Mouse (Mus musculus) embryo, embryonic 10.5 days (tissue): Measurements from ENCODE around the gene Retsat.
A peak's percentile ranks its signal among the peaks of the same experiment; 100 is the strongest.

Experiments
- DNase-seq: peaks from one replicate; pipeline ENCODE4 v3.0.0-alpha.2; 2015; ENCODE audit warnings: low spot score

Retsat gene

DNA sequence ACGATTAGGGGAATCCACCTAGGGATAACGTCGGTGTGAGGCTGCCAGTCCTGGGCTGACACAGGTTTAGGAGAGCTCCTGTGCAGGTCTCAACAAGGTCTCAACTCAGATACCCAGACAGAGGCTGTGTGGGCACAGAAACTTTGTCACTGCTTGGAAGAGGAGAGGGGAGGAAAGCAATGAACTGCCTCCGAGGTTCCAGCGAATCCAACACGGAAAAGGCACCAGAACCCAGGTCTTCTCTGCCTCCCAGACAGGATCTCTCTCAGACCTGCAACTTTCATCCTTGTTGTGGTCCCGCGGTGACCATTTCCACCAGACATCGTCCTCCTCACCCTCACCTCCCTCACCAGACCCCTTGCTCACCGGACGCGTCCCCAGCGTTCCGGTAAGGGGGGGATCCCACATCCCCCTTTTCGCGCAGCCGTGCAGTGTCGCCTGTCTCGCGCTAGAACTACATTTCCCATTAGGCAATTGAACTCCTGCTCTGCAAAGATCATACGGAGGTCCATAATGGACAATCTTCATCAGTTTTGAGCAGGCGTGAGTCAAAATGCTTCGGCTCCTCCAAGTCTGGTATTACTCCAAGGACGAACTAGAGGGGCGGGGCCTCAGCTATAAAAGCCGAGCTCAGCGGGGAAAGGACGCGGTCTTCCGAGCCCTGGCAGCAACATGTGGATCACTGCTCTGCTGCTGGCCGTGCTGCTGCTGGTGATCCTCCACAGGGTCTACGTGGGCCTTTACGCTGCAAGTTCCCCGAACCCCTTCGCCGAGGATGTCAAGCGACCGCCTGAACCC lies at the start of gene Retsat, which contains the start of gene Elmod3:
Gene Retsat (plus strand): TSS at position 520 of the 798 bp plus-strand sequence.
Gene Elmod3 (minus strand): TSS at position 458 of the 798 bp plus-strand sequence.
- DNase-seq = peak; percentile 98

DNA sequence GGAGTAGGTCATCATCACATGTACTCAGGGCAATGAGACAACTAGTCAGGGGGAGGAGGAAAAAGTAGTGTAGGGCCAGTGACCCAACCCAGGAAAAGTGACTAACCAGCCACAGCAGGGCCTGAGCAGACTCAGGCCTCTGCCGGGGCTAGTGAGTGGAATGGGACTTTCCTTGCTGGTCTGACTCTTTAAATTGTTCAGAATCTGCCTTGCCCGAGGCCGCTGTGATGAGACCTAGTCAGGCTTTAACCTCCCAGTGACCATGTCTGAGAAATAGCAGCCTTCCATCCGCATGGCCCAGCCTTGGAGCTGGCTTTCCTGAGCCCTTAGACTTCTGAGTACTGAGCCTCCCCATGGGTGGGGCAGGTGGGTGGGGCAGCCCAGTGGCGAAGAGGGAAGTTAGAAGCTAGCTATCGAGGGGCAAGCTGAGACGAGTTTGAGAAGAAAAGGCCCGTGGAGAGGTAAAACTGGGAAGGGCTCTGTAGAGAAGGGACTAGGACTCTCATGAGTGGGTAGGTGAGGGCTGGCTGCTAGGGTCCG lies 49.2 kb upstream of the Retsat start:
- no peak for DNase-seq

DNA sequence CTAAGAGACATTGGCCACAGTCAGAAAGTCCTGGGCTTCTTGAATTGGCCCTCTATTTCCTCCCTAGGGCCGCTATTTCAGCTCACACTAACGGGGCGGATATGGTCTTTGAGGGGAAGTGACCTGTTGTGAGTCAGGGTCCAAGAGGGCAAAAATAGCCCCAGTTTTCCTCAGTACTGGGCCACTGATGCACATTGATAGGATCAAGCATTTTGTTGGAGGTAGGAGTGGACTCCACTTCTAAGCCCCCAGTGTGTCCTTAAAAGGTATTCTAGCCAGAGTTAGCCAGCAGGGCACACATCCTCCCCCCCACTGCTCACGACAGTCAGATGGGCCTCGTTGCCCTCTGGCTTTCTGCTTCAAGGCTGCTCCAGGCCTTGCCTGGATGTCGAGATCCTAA lies 48.2 kb upstream of the Retsat start:
- DNase-seq = no peak

DNA sequence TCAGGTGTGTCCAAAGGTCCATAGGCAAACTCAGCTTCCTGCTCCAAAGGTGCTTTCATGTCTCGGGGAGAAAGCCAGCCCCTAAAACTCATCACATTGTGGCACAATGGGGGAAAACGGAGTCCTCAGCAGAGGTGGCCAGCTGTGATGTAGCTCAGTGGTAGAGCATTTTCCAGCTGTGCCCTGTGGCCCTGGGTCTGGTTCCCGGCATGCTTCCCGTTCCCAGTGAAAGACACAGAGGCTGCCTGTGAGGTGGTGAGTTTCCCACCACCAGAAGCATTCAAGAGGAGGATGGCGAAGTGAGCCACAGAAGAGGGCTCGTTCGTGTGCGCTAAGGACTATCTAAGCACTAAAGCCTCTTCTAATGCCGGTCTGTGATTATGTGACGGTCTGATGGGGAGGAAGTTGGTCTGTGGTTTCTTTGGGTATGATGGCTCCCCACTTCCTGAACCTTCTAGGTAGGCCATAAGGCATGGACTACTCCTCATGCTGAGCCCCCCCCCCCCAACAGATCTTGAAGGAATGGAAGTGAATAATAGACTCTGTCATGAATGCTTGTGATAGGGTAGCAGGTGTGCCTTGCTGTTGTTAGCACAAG lies 47.7 kb upstream of the Retsat start:
- DNase-seq = no peak

DNA sequence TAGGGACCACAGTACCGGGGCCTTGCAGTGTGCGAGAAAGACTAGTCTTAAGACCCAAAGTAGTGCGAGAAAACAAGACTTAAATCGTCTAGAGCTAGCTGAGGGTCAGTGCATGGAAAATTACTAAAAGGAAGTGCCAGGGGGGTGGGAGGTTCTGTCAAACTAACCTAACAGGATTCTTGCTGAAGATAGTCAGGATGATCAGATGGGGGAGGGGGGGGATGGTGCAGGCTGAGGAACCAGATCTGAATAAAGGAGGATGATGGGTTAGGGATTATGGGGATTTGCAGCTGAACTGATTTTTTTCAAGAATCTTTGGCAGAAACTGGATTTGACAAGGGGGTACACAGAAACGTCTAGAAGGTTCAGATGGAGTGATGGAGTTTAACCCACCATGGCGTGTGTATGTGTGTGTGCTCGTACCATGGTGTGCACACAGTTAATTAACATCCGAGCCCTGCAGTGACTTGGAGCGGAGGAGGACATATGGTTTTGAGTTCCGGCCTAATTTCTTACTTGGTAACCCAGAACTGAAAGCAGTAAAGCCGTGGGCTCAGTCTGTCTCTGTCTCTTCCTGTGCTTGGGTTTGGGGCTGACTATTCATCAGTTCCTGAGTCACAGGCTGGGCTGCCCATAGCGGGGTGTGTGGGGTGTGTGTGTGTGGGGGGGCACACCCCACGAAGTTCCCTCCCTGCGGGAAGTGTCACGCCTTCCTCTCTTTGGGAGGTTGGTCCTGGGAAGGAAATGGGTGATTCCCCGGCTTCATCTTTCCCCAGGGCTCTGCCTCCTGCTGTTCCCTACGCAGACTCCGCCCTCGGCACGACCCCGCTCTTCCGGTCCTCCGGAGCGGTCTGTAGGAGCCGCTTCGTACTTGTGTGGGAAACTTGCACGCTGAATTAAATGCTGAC lies 45.9 kb upstream of the Retsat start:
- peak; percentile 86 for DNase-seq

DNA sequence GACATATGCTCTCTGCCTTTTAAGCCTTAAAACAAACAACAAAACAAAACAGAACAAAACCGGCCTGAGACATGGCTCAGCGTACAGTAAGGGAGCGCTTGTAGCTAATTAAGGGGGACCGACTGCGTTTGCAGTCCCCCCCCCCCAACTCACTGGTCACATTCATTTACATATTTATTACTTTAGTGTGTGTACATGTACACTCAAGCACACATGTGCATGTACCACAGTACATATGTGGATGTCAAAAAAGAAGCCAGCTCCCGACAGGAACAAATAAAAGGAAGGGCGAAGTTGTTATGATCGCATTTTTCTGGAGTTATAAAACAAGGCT lies 45.2 kb upstream of the Retsat start:
- no peak for DNase-seq

DNA sequence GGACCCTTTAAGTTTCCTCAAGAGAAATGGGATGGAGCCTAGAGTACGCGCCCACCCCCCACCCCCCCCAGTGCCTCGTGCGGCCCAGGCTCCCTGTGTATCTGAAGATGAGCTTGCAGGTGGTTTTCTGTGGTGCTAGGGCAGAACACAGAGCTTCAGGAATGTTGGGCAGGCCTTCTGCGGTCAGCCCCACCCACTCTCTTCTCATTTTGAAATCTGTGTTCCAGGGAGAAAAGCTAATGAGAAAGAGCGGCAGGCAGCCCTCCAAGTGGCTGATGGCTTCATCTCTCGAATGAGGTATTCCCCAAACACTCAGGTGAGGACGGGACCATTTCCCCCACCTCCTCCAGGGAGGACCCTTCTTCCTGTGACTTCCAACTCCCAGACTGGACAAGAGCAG lies 37.5 kb upstream of the Retsat start:
- no peak for DNase-seq

DNA sequence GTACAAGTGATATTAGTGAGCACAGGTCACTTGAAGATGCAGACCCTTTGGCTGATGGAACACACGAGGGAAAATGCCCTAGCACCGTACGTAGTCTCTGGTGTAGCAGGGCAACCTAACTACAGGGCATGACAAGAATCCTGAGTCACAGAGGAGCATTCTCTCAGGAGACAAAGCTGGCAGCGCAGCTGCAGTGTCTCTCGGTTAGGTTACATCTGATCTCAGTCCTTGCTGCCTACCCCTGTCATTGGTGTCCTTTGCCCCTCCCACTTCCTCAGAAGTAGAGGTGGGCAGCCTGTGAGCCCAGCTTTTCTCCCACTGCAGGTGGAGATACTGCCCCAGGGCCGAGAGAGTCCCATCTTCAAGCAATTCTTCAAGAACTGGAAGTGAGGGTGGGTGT lies 35.8 kb upstream of the Retsat start:
- no peak for DNase-seq

DNA sequence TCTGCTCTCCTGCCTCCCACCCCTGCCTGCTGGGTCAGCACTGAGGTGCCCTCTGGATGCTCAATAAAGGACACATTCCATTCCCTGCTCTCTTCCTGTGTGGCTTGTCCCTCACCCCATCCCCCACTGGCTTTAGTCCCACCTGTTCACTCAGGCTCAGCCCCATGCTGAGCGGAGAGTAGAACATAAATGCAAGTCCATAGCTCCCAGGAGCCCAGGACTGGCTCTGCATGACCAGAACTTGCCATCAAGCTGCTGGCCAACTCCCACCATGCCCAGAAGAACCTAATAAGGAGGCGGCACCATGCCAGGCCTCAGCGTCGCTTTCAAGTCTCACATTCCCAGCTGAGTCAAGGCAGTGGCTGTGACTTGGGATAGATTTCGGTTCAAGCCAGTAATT lies 35.4 kb upstream of the Retsat start:
- DNase-seq = no peak

DNA sequence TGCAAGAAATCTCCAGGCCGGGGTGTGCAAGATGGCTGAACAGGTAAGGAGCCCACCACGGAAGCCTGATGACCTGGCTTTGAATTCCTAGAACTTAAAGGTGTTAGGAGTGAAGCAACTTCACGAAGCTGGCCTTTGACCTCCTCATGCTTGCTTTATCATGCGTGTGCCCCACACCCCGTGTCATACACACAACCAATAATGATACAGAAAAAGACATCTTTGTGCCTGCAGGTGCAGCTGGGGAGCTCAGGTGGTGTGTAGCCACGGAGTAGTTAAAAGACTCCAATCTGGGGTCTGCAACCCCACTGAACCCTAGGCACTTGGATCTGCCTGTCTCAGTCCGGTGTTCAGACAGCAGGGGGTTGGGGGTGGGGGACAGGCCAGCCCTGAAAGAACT lies 32.8 kb upstream of the Retsat start:
- no peak for DNase-seq

DNA sequence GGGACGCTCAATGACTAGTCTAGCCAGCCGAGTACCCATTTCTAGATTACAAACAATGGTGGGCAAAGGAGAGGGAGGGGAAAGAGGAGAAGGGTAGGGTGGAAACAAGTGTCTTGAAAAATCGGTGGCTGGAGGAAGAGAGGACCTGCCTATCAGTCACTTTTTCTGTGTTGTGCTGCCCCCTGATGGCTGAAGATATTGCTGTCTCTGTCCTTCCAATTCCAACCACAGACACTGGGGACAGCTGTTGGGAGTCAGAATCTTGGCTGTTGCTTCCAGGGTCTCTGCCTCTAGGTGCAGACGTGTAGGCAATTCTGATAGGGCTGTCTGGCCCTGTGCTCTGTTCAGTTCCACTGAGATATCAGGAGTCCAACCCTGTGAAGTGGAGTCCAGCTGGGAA lies 32.2 kb upstream of the Retsat start:
- DNase-seq = peak; percentile 94

DNA sequence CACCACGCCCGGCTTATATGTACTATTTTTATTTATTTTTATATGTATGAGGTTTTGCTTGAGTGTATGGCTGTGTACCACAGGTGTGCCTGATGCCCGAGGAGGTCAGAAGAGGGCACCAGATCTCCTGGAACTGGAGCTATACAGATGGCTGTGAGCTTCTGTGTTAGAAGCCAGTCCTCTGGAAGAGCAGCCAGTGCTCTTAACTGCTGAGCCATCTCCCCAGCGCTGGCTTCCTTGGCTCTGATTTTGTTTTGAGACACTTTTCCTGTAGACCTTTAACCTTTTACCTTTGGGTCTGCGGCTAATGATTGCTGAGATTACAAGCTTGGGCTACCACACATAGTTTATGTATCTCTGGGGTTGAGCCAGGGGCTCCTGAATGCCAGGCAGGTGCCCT lies 30.8 kb upstream of the Retsat start:
- no peak for DNase-seq

DNA sequence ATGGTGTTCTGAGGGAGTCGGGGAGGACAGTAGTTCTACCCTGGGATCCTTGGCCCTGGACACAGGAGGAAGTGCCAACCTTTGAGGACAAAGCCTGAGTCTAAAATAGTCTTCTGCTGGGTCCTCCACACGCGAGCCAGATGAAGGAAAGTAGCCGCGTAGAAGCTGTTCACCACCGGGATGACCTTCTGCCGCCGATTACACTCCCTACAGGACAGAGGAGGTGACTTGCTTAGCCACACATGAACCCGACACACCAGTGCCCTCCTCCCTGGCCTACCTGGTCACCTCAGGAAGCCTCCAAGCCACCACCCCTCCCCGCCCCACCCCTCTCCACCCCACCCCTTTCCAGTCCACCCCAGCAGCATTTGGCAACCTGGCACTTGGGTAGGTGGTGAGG lies 29.5 kb upstream of the Retsat start:
- no peak for DNase-seq

DNA sequence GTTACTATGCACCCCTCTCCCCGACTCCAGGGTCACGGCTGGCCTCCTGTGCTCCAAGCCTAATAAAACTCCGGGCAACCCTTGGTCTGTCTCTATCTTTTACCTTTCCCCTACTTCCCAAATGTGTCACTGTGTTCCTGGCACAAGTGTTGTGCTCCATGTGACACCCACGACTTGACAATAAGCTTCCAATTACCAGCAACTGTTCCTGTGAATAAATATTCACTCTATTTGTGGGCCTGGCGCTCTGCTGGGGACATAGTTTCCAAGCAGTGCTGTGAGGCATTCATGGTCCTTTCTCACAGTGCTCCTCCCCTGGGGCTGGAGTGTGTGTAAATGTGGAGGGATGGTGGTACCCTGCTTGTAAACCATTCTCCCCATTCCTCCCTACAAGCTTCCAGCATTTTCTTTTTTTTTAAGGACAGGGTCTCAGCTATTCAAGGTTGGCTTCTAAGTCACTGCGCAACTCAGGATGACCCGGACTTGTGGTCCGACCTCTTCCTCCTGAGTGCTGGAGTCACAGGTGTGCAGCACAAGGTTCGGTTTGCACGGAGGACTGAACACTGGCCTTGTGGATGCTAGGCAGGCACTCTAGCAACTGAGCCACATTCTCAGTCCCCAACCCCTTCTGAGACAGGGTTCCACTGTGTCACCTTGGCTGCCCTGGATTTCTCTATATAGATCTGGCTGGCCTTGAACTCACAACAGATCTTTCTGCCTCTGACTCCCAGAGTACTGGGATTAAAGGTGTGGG lies 27.5 kb upstream of the Retsat start:
- no peak for DNase-seq

DNA sequence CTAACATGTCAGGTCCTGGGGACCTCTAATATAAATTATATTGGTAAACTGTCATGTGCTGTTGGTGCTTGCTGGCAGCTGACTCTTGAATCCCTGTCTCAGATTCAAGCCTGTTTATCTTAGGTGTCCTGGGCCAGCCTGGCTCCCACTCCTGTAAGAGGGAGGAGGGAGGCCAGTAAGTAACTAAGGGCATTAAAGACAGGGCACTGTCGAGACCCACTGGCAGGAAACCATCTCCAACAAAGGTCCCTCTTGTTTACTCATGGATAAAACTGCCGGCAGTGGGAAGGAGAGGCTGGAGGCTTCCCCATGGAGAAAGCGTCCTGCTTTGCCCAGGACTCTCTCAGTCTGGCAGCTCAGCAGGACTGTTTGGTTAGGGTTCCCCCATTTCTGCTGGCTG lies 26.4 kb upstream of the Retsat start:
- DNase-seq = no peak

DNA sequence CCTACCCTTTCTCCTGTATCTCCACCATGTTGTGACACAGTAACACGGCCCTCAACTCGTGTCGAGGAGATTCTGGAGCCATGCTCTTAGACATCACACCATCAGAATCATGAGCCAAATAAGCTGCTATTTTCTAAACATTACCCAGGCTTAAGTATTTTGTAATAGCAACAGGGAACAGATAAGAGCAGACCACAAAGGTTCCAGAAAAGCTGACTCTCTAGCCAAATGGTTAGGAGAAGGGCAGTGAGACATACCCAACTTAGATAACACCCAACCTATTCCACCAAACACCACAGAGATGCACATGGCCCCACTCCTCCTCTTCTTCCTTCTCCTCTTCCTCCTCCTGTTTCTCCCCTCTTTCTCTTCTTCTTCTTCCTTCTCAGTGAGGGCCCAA lies 22.2 kb upstream of the Retsat start:
- no peak for DNase-seq

DNA sequence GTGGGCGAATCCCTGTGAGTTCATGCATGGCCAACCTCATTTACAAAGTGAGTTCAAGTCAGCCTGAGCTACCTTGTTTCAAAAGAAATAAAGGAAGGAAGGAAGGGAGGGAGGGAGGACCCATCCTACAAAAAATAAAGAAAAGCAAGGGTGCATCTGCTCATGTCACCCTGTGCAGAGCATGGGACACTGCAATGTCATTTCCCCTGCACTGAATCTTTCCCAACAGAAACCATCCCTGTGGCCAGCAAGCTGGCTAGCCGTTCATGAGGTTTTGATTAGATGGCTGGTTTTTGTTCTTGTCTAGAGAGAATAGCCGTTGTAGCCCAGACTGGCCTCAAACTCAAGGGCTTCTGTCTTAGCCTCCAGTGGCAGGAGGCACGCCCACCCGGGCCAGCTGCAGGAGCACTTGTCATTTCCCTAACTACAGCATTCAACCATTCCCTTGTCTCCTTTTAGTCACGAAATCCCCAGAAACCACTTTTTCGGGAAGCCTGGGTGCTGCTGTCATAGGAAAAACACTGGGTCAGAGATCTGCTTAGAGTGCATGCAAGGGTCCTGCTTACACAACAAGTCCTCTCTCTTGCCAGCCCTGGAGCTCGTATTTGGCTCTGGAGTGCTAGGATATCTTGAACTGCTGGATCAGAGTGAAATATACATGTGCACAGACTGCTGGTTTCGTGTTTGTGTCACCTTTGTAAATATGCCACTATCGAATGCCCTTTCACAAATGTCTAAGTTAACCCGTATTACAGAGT lies 16.5 kb upstream of the Retsat start:
- no peak for DNase-seq

DNA sequence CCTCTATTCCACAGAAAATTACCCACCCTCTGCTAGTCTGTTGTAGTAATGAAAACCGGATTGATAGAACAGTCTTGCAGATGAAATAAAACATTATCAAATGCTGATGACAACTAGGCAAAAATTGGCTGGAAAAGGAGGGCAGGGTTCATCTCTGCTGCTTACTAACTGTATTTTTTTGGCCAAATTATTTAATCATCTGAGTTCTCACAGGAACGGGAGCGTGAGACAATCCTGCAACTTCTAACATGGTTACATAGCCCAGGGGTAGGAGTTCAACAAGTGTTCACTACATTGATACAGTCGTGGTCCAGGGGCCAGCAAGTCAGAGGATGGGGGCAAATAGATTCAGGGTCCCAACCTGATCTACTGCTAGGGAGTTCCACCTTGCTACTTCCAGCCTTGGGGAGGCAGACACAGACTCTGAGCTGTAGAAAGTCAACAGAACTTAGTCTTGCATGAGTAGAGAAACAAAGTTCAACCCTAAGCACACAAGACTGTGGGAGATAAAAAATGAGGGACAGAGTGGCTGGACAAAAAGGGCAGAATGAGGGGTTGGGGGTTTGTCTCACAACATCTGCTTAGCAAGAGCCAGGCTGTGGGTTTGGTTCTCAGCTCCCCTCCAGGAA lies 14.9 kb upstream of the Retsat start:
- no peak for DNase-seq

DNA sequence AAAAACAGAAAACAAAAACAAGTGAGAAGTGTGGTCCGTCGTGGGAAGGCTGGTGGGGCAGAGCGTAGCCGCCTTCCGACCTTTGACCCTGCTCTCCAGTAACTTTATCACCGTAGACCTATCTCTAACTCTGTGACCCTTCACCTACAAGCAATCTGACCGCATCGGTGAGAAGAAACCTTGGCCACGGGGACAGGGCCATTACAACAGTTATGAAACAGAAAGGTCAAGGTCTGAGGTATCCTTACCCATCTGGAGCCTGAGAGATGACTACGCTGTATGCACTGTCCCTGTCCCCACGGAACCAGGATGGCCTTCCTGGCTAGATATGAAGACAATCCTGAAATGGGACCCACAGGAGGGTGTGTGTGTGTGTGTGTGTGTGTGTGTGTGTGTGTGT lies 14.1 kb upstream of the Retsat start:
- DNase-seq = no peak

DNA sequence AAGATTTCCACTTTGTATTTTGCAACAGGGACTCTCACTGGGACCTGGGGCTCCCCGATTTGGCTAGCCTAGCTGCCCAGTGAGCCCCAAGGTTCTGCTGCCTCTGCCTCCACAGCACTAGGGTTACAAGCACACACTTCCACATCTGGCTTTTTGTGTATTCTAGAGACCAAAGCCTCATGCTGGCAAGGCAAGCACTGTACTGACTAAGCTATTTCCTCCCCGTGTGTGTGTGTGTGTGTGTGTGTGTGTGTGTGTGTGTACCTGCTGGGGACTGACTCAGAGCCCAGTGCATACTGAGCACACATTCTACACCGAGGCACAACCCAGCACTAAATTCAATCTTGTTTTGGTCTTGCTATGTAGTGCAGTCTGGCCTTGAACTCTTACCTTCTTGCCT lies 11.6 kb upstream of the Retsat start:
- DNase-seq = no peak

DNA sequence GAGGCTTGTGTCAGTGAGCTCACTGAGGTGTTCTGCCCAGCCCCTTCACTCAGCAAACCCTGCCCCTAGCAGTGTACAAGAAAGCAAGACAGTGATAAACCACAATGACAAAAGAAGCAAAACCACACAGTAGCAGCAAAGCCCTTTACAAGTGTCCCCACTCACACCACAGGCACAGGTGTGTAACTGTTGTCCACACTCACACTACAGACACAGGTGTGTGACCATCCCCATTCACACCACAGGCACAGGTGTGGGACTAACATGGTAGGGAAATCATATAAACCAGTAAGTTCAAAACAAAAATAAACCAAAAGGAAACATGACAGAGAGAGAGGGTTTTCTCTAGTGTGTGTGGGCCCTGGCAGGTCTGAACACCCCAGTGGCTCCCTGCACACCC lies 10.0 kb upstream of the Retsat start:
- no peak for DNase-seq
